Mouse (Mus musculus): ENCODE results near the gene Kif11. TPM values are rescaled to one million over a fixed set of nuclear protein-coding genes. Genes with fewer than 3 reads are reported as not detected.

Kif11 gene
- 51.0 and 58.3 TPM in 2 replicates for total RNA-seq (2023)

GRCm38 (mm10) chr19:37375755-37376615 lies at the start of gene Kif11:
Gene Kif11, plus strand, starts transcription at chr19:37376403.

GRCm38 (mm10) chr19:37337752-37338151 lies 38.5 kb upstream of the Kif11 start, which contains the start of gene Ide:
Gene Ide, minus strand, starts transcription at chr19:37337852.

GRCm38 (mm10) chr19:37434263-37434951 lies 58.2 kb downstream of the Kif11 start, which contains the start of gene Hhex:
Gene Hhex, plus strand, starts transcription at chr19:37434810.

Other genes with a start within 250 kb of the Kif11 start
- gene March5, start 168.9 kb upstream of the Kif11 start, total RNA-seq (2023) = 39.9 and 40.5 TPM in 2 replicates
- 1.3 and 2.2 TPM in 2 replicates for gene Cpeb3, start 167.8 kb upstream of the Kif11 start, total RNA-seq (2023)
- gene Ide, start 38.6 kb upstream of the Kif11 start, total RNA-seq (2023) = 16.5 and 18.2 TPM in 2 replicates
- gene Hhex, start 58.4 kb downstream of the Kif11 start, total RNA-seq (2023) = 54.1 and 54.6 TPM in 2 replicates
- gene Exoc6, start 174.0 kb downstream of the Kif11 start, total RNA-seq (2023) = 60.5 and 62.8 TPM in 2 replicates

All from neutrophil, adult 65 days (primary cell).